Mouse (Mus musculus) lung, postnatal 0 days (tissue): ENCODE data around the gene Pak4.

Source experiments
- CTCF ChIP-seq: IDR thresholded peaks from 2 replicates; pipeline ENCODE4 v1.5.1; 2016; ENCODE audit warnings: antibody characterized with exemption, mild to moderate bottlenecking
- EP300 ChIP-seq: IDR thresholded peaks from 2 replicates; pipeline ENCODE4 v1.6.1; 2016; ENCODE audit warnings: antibody characterized with exemption, mild to moderate bottlenecking, control low read depth

- TF ChIP-seq CTCF: peak; percentile 60
- TF ChIP-seq EP300: no peak
These were observed at the start of gene Pak4, which contains the start of gene Samd4b for GRCm38 (mm10) chr7:28597642-28598446.
